Mouse (Mus musculus) hindbrain, embryonic 11.5 days (tissue): ENCODE data around the gene Wdhd1. TPM values are rescaled to one million over a fixed set of nuclear protein-coding genes. Genes with fewer than 3 reads are reported as not detected.

ENCODE experiments used
- ATAC-seq: fragments of 200-750 bp; cut with Nextera tagmentation; 2 replicates; pipeline ENCODE4 v1.8.0; 2017; ENCODE audit warnings: mild to moderate bottlenecking, moderate TSS enrichment, moderate library complexity; ENCODE audit not compliant: low FRiP score
- DNase-seq: peaks from one replicate; pipeline ENCODE4 v3.0.0-alpha.2; 2015; ENCODE audit warnings: low spot score
- H3K27ac ChIP-seq: fragments of 300-500 bp; sonication (generic); 2 replicates; pipeline ENCODE4 v1.5.1; 2014; ENCODE audit warnings: mild to moderate bottlenecking, low read depth, low read length
- H3K27me3 ChIP-seq: fragments of 300-500 bp; sonication (generic); 2 replicates; pipeline ENCODE4 v1.6.1; 2014; ENCODE audit warnings: mild to moderate bottlenecking, low read length, moderate library complexity, mixed read lengths; ENCODE audit not compliant: control insufficient read depth, insufficient read depth
- H3K36me3 ChIP-seq: fragments of 300-500 bp; sonication (generic); 2 replicates; pipeline ENCODE4 v1.6.1; 2014; ENCODE audit warnings: mild to moderate bottlenecking, low read length, moderate library complexity, mixed read lengths; ENCODE audit not compliant: control insufficient read depth, insufficient read depth
- H3K4me1 ChIP-seq: fragments of 300-500 bp; sonication (generic); replicated peaks from 2 replicates; pipeline ENCODE4 v1.6.1; 2014; ENCODE audit warnings: low read length, mixed read lengths; ENCODE audit not compliant: control insufficient read depth, insufficient read depth
- H3K4me2 ChIP-seq: fragments of 300-500 bp; sonication (generic); replicated peaks from 2 replicates; pipeline ENCODE4 v1.6.1; 2014; ENCODE audit warnings: mild to moderate bottlenecking, low read depth, low read length
- H3K4me3 ChIP-seq: fragments of 300-500 bp; sonication (generic); 2 replicates; pipeline ENCODE4 v1.5.1; 2014; ENCODE audit warnings: low read depth, low read length
- H3K9ac ChIP-seq: fragments of 300-500 bp; sonication (generic); 2 replicates; pipeline ENCODE4 v1.6.1; 2014; ENCODE audit warnings: low read depth, low read length
- H3K9me3 ChIP-seq: fragments of 300-500 bp; sonication (generic); 2 replicates; pipeline ENCODE4 v1.6.1; 2016; ENCODE audit warnings: low read length; ENCODE audit not compliant: control insufficient read depth
- WGBS: fragments of 180-500 bp; shearing (Covaris S2); extraction: QIAGEN DNeasy Blood & Tissue Kit; methylation state at CpG from one replicate; pipeline ENCODE4 v1.1.7; 2014; 5-methylcytosine and 5-hydroxymethylcytosine counted together
- polyA plus RNA-seq: library from polyadenylated mRNA; unstranded; fragments of >200 nt; fragmentation: Nextera tagmentation; extraction: Ambion mirVana; gene quantifications from 2 replicates; pipeline ENCODE4 v1.2.1, GENCODE M21; 2014

The Wdhd1 gene
- polyA plus RNA-seq, 1 experiment from 2014 or later: 36.5 TPM

- 88% methylated on average over 11 of the region's 11 CpGs for WGBS
- ATAC-seq (no peak), DNase-seq (no peak)
- Histone ChIP-seq H3K4me3 (no peak overlapping the region), H3K4me1 (no peaks in the 10 kb centered on the region), H3K4me2 (no peak overlapping the region), H3K27ac (no peak overlapping the region), H3K36me3 (no peaks in the 10 kb centered on the region), H3K9ac (no peak overlapping the region), H3K9me3 (no peaks in the 10 kb centered on the region), H3K27me3 (no peaks in the 10 kb centered on the region)
Observed at GRCm38 (mm10) chr14:47221567-47221966, 55.1 kb downstream of the Wdhd1 start.

- H3K9ac ChIP-seq: no peak overlapping the region
- no peak overlapping the region for H3K4me2 ChIP-seq
- 90% methylated on average over 8 of the region's 8 CpGs for WGBS
- DNase-seq (no peak), ATAC-seq (no peak)
- no peaks in the 10 kb centered on the region for H3K36me3 ChIP-seq
- H3K4me1 ChIP-seq: no peaks in the 10 kb centered on the region
- H3K4me3 ChIP-seq: no peak overlapping the region
- H3K9me3 ChIP-seq: no peaks in the 10 kb centered on the region
- no peaks in the 10 kb centered on the region for H3K27me3 ChIP-seq
- no peak overlapping the region for H3K27ac ChIP-seq
Observed at GRCm38 (mm10) chr14:47220231-47221025, 56.2 kb downstream of the Wdhd1 start.

GRCm38 (mm10) chr14:47218766-47219606, 57.7 kb downstream of the Wdhd1 start:
- DNase-seq: no peak
- Histone ChIP-seq H3K27ac (no peak overlapping the region), H3K36me3 (no peaks in the 10 kb centered on the region), H3K9me3 (no peaks in the 10 kb centered on the region), H3K4me3 (no peak overlapping the region), H3K9ac (no peak overlapping the region), H3K27me3 (no peaks in the 10 kb centered on the region), H3K4me2 (no peak overlapping the region), H3K4me1 (no peaks in the 10 kb centered on the region)
- WGBS: 86% methylated on average over 9 of the region's 9 CpGs
- no peak for ATAC-seq

GRCm38 (mm10) chr14:47216541-47216940, 60.1 kb downstream of the Wdhd1 start:
- ATAC-seq (no peak), DNase-seq (no peak)
- Histone ChIP-seq H3K4me2 (no peak overlapping the region), H3K36me3 (no peaks in the 10 kb centered on the region), H3K27ac (no peak overlapping the region), H3K9ac (no peak overlapping the region), H3K4me1 (no peaks in the 10 kb centered on the region), H3K9me3 (no peaks in the 10 kb centered on the region), H3K27me3 (no peaks in the 10 kb centered on the region), H3K4me3 (no peak overlapping the region)
- WGBS: 83% methylated on average over 2 of the region's 2 CpGs

- Histone ChIP-seq H3K27me3 (no peaks in the 10 kb centered on the region), H3K4me1 (no peaks in the 10 kb centered on the region), H3K9me3 (no peaks in the 10 kb centered on the region), H3K36me3 (no peaks in the 10 kb centered on the region), H3K4me3 (no peak overlapping the region), H3K4me2 (no peak overlapping the region), H3K27ac (no peak overlapping the region), H3K9ac (no peak overlapping the region)
- WGBS: 79% methylated on average over 5 of the region's 5 CpGs
- ATAC-seq: no peak
- DNase-seq: no peak
Observed at GRCm38 (mm10) chr14:47214367-47214766, 62.3 kb downstream of the Wdhd1 start.

- WGBS: 86% methylated on average over 4 of the region's 4 CpGs
- Histone ChIP-seq H3K4me1 (no peaks in the 10 kb centered on the region), H3K9me3 (no peaks in the 10 kb centered on the region), H3K27me3 (no peaks in the 10 kb centered on the region), H3K36me3 (no peaks in the 10 kb centered on the region), H3K4me2 (no peak overlapping the region), H3K4me3 (no peak overlapping the region), H3K27ac (no peak overlapping the region), H3K9ac (no peak overlapping the region)
- ATAC-seq (no peak), DNase-seq (no peak)
Observed at GRCm38 (mm10) chr14:47213305-47213704, 63.4 kb downstream of the Wdhd1 start.

GRCm38 (mm10) chr14:47209669-47210164, 66.9 kb downstream of the Wdhd1 start:
- ATAC-seq (no peak), DNase-seq (no peak)
- no peaks in the 10 kb centered on the region for H3K4me1 ChIP-seq
- H3K27ac ChIP-seq: no peak overlapping the region
- no peaks in the 10 kb centered on the region for H3K36me3 ChIP-seq
- 68% methylated on average over 4 of the region's 4 CpGs for WGBS
- H3K27me3 ChIP-seq: no peaks in the 10 kb centered on the region
- no peak overlapping the region for H3K4me2 ChIP-seq
- no peak overlapping the region for H3K4me3 ChIP-seq
- H3K9ac ChIP-seq: no peak overlapping the region
- H3K9me3 ChIP-seq: no peaks in the 10 kb centered on the region

GRCm38 (mm10) chr14:47208564-47209493, 67.8 kb downstream of the Wdhd1 start:
- Histone ChIP-seq H3K4me1 (no peaks in the 10 kb centered on the region), H3K27ac (no peak overlapping the region), H3K27me3 (no peaks in the 10 kb centered on the region), H3K9me3 (no peaks in the 10 kb centered on the region), H3K4me2 (no peak overlapping the region), H3K9ac (no peak overlapping the region), H3K4me3 (no peak overlapping the region), H3K36me3 (no peaks in the 10 kb centered on the region)
- no peak for DNase-seq
- 90% methylated on average over 12 of the region's 12 CpGs for WGBS
- ATAC-seq: no peak
